Mouse (Mus musculus): Measurements from ENCODE around the gene Ece1. TPM values are rescaled to one million over a fixed set of nuclear protein-coding genes. Genes with fewer than 3 reads are reported as not detected.

Ece1 gene
- total RNA-seq, 2 experiments from 2014 or later = 57.9 to 67.9 TPM

- intact Hi-C loops (cut with DNase I) = no loop called here
- DNase-seq = no peak
Measured at GRCm38 (mm10) chr4:137932554-137933178, 70.6 kb downstream of the Ece1 start.

- no peak for DNase-seq
- intact Hi-C loops (cut with DNase I) = no loop called here
Measured at GRCm38 (mm10) chr4:137933328-137933727, 71.3 kb downstream of the Ece1 start.

- intact Hi-C loops (cut with DNase I) = no loop called here
- DNase-seq = no peak
Measured at GRCm38 (mm10) chr4:137936134-137936533, 74.1 kb downstream of the Ece1 start.

- no peak for DNase-seq
- intact Hi-C loops (cut with DNase I) = no loop called here
Measured at GRCm38 (mm10) chr4:137940061-137940460, 78.0 kb downstream of the Ece1 start.

- no peak for DNase-seq
- intact Hi-C loops (cut with DNase I) = no loop called here
Measured at GRCm38 (mm10) chr4:137941131-137941844, 79.3 kb downstream of the Ece1 start.

GRCm38 (mm10) chr4:137941871-137942781 is 80.1 kb downstream of the Ece1 start:
- DNase-seq = peak; percentile 63 to 64
- intact Hi-C loops (cut with DNase I) = no loop called here

GRCm38 (mm10) chr4:137942782-137943486 is 80.9 kb downstream of the Ece1 start:
- DNase-seq = no peak
- intact Hi-C loops (cut with DNase I) = no loop called here

- DNase-seq = peak in 1 of 2 experiments; percentile 64
- intact Hi-C loops (cut with DNase I) = no loop called here
Measured at GRCm38 (mm10) chr4:137943540-137943939, 81.5 kb downstream of the Ece1 start.

GRCm38 (mm10) chr4:137945376-137945775 is 83.3 kb downstream of the Ece1 start:
- intact Hi-C loops (cut with DNase I) = loop anchor here (5.0 kb wide), 1 partner anchor 213 kb away; no protein-coding TSS in a partner anchor

GRCm38 (mm10) chr4:137946419-137946818 is 84.4 kb downstream of the Ece1 start:
- intact Hi-C loops (cut with DNase I) = loop anchor here (5.0 kb wide), 1 partner anchor 214 kb away; no protein-coding TSS in a partner anchor
- no peak for DNase-seq

More at GRCm38 (mm10) chr4:137945376-137945775, 83.3 kb downstream of the Ece1 start:
- no peak for DNase-seq

- intact Hi-C loops (cut with DNase I) = loop anchor here (1.0 kb wide), 1 partner anchor 109 kb away; no protein-coding TSS in a partner anchor
- peak; percentile 54 to 72 for DNase-seq
Measured at GRCm38 (mm10) chr4:137952840-137953239, 90.8 kb downstream of the Ece1 start.

- DNase-seq = no peak
- intact Hi-C loops (cut with DNase I) = no loop called here
Measured at GRCm38 (mm10) chr4:137954184-137954583, 92.1 kb downstream of the Ece1 start.

- intact Hi-C loops (cut with DNase I) = no loop called here
Measured at GRCm38 (mm10) chr4:137954926-137955396, 92.9 kb downstream of the Ece1 start.

GRCm38 (mm10) chr4:137956260-137956659 is 94.2 kb downstream of the Ece1 start:
- intact Hi-C loops (cut with DNase I) = no loop called here
- no peak for DNase-seq

More at GRCm38 (mm10) chr4:137954926-137955396, 92.9 kb downstream of the Ece1 start:
- DNase-seq = peak in 1 of 2 experiments; percentile 66

- DNase-seq = no peak
- intact Hi-C loops (cut with DNase I) = loop anchor here (10.0 kb wide), 3 partner anchors 145 to 325 kb away; no protein-coding TSS in a partner anchor
Measured at GRCm38 (mm10) chr4:137959889-137960665, 98.0 kb downstream of the Ece1 start.

- intact Hi-C loops (cut with DNase I) = loop anchor here (10.0 kb wide), 3 partner anchors 144 to 324 kb away; no protein-coding TSS in a partner anchor
- DNase-seq = no peak
Measured at GRCm38 (mm10) chr4:137960757-137961156, 98.7 kb downstream of the Ece1 start.

GRCm38 (mm10) chr4:137962643-137963350 is 100.8 kb downstream of the Ece1 start:
- DNase-seq = no peak
- intact Hi-C loops (cut with DNase I) = loop anchor here (10.0 kb wide), 3 partner anchors 142 to 322 kb away; no protein-coding TSS in a partner anchor

GRCm38 (mm10) chr4:137963431-137963830 is 101.4 kb downstream of the Ece1 start:
- intact Hi-C loops (cut with DNase I) = loop anchor here (10.0 kb wide), 3 partner anchors 141 to 321 kb away; no protein-coding TSS in a partner anchor
- DNase-seq = no peak

Measured in gastrocnemius, postnatal 36 days (tissue).